Mouse (Mus musculus) heart, postnatal 0 days (tissue): ENCODE results near the gene Lzic. TPM values are rescaled to one million over a fixed set of nuclear protein-coding genes. Genes with fewer than 3 reads are reported as not detected.

Source experiments
- ATAC-seq: fragments of 200-750 bp; cut with Nextera tagmentation; 2 replicates; pipeline ENCODE4 v1.8.0; 2017; ENCODE audit warnings: low read depth, moderate number of reproducible peaks, moderate library complexity; ENCODE audit not compliant: insufficient read depth
- DNase-seq: peaks from one replicate; pipeline ENCODE4 v3.0.0-alpha.2; 2016; ENCODE audit warnings: low spot score
- H3K27ac ChIP-seq: fragments of 300-500 bp; sonication (generic); 2 replicates; pipeline ENCODE4 v1.5.1; 2014; ENCODE audit warnings: low read depth, mild to moderate bottlenecking
- H3K27me3 ChIP-seq: fragments of 300-500 bp; sonication (generic); 2 replicates; pipeline ENCODE4 v1.6.1; 2014; ENCODE audit warnings: low read length, mixed read lengths; ENCODE audit not compliant: control insufficient read depth, insufficient read depth
- H3K36me3 ChIP-seq: fragments of 300-500 bp; sonication (generic); replicated peaks from 2 replicates; pipeline ENCODE4 v1.6.1; 2014; ENCODE audit warnings: low read length, mixed read lengths; ENCODE audit not compliant: control insufficient read depth, insufficient read depth
- H3K4me1 ChIP-seq: fragments of 300-500 bp; sonication (generic); 2 replicates; pipeline ENCODE4 v1.6.1; 2014; ENCODE audit warnings: antibody characterized with exemption; ENCODE audit not compliant: control insufficient read depth, insufficient read depth
- H3K4me2 ChIP-seq: fragments of 300-500 bp; sonication (generic); 2 replicates; pipeline ENCODE4 v1.6.1; 2014; ENCODE audit warnings: low read depth, mild to moderate bottlenecking, low read length, moderate library complexity
- H3K4me3 ChIP-seq: fragments of 300-500 bp; sonication (generic); 2 replicates; pipeline ENCODE4 v1.5.1; 2014; ENCODE audit warnings: low read depth, low read length
- H3K9ac ChIP-seq: fragments of 300-500 bp; sonication (generic); replicated peaks from 2 replicates; pipeline ENCODE4 v1.6.1; 2014; ENCODE audit warnings: low read depth, low read length, mixed read lengths
- H3K9me3 ChIP-seq: fragments of 300-500 bp; sonication (generic); replicated peaks from 2 replicates; pipeline ENCODE4 v1.6.1; 2016; ENCODE audit warnings: low read length; ENCODE audit not compliant: control insufficient read depth
- CTCF ChIP-seq: IDR thresholded peaks from 2 replicates; pipeline ENCODE4 v1.5.1; 2016; ENCODE audit warnings: antibody characterized with exemption, control low read depth, low read depth
- EP300 ChIP-seq: IDR thresholded peaks from 2 replicates; pipeline ENCODE4 v1.6.1; 2016; ENCODE audit warnings: antibody characterized with exemption, low read depth
- WGBS: fragments of 180-500 bp; shearing (Covaris S2); extraction: QIAGEN DNeasy Blood & Tissue Kit; methylation state at CpG from one replicate; pipeline ENCODE4 v1.1.7; 2014; 5-methylcytosine and 5-hydroxymethylcytosine counted together
- polyA plus RNA-seq: library from polyadenylated mRNA; unstranded; fragments of >200 nt; fragmentation: Nextera tagmentation; extraction: Ambion mirVana; gene quantifications from 2 replicates; pipeline ENCODE4 v1.2.1, GENCODE M21; 2015
- total RNA-seq: library from RNA; depleted of rRNA; stranded (reverse); fragments of >200 nt; gene quantifications from 2 replicates; pipeline ENCODE4 v1.2.3, GENCODE M21; 2014; ENCODE audit warnings: low replicate concordance; rRNA removed

Gene Lzic
- 33.7 and 34.8 TPM in 2 replicates for total RNA-seq
- 27.2 and 28.4 TPM in 2 replicates for polyA plus RNA-seq

GRCm38 (mm10) chr4:149485053-149485824 lies at the start of gene Lzic, which contains the start of gene Nmnat1:
Gene Lzic, plus strand, starts transcription at chr4:149485229.
Gene Nmnat1, minus strand, starts transcription at chr4:149485202.
- Histone ChIP-seq H3K4me1 (peaks cover 14% of the 10 kb centered on the region), H3K4me3 (peak within 1 kb of the TSS; percentile 77), H3K9me3 (no peaks in the 10 kb centered on the region), H3K36me3 (peaks cover 37% of the 10 kb centered on the region), H3K27ac (peak within 1 kb of the TSS; percentile 88), H3K4me2 (peak within 1 kb of the TSS; percentile 84), H3K9ac (peak within 1 kb of the TSS; percentile 76), H3K27me3 (no peaks in the 10 kb centered on the region)
- TF ChIP-seq CTCF (peak; percentile 15; the same call in 1 of the 2 replicates), EP300 (no peak)
- ATAC-seq (peak; percentile 98), DNase-seq (peak; percentile 90)
- under 1% methylated on average over 60 of the region's 60 CpGs for WGBS

- no peak for TF ChIP-seq CTCF
- TF ChIP-seq EP300: no peak
- no peak for DNase-seq
- Histone ChIP-seq H3K9ac (no peak overlapping the region), H3K4me1 (peaks cover 6% of the 10 kb centered on the region; the same call in 1 of the 2 replicates), H3K27me3 (no peaks in the 10 kb centered on the region), H3K36me3 (no peaks in the 10 kb centered on the region), H3K9me3 (no peaks in the 10 kb centered on the region), H3K4me2 (no peak overlapping the region), H3K4me3 (no peak overlapping the region), H3K27ac (no peak overlapping the region)
- no peak for ATAC-seq
- WGBS: 67% methylated on average over 8 of the region's 8 CpGs
Measured at GRCm38 (mm10) chr4:149440576-149440975, 44.5 kb upstream of the Lzic start.

- no peak overlapping the region for H3K4me3 ChIP-seq
- DNase-seq (peak; percentile 39), ATAC-seq (no peak)
- H3K27ac ChIP-seq: peak overlapping the region; percentile 38; the same call in 1 of the 2 replicates
- H3K4me2 ChIP-seq: no peak overlapping the region
- TF ChIP-seq CTCF: no peak
- no peak for TF ChIP-seq EP300
- H3K9ac ChIP-seq: no peak overlapping the region
- no peaks in the 10 kb centered on the region for H3K36me3 ChIP-seq
- no peaks in the 10 kb centered on the region for H3K27me3 ChIP-seq
- H3K4me1 ChIP-seq: peaks cover 14% of the 10 kb centered on the region; the same call in 1 of the 2 replicates
- H3K9me3 ChIP-seq: no peaks in the 10 kb centered on the region
- 13% methylated on average over 3 of the region's 3 CpGs for WGBS
Measured at GRCm38 (mm10) chr4:149442436-149442835, 42.6 kb upstream of the Lzic start.

- TF ChIP-seq EP300 (no peak), CTCF (no peak)
- Histone ChIP-seq H3K36me3 (no peaks in the 10 kb centered on the region), H3K9ac (no peak overlapping the region), H3K4me1 (peaks cover 14% of the 10 kb centered on the region; the same call in 1 of the 2 replicates), H3K4me2 (no peak overlapping the region), H3K9me3 (no peaks in the 10 kb centered on the region), H3K4me3 (no peak overlapping the region), H3K27me3 (no peaks in the 10 kb centered on the region), H3K27ac (no peak overlapping the region)
- WGBS: 51% methylated on average over 1 of the region's 1 CpGs
- DNase-seq (no peak), ATAC-seq (no peak)
Measured at GRCm38 (mm10) chr4:149444465-149444864, 40.6 kb upstream of the Lzic start.

GRCm38 (mm10) chr4:149444964-149445701 lies 39.9 kb upstream of the Lzic start:
- Histone ChIP-seq H3K4me1 (peaks cover 14% of the 10 kb centered on the region; the same call in 1 of the 2 replicates), H3K4me3 (peak overlapping the region; percentile 30), H3K27ac (peak overlapping the region; percentile 85), H3K9ac (0 out of 2 replicates have a peak overlapping the region, but pooled peaks have one; percentile 10), H3K36me3 (no peaks in the 10 kb centered on the region), H3K9me3 (no peaks in the 10 kb centered on the region), H3K4me2 (peak overlapping the region; percentile 54), H3K27me3 (no peaks in the 10 kb centered on the region)
- ATAC-seq (peak; percentile 97), DNase-seq (peak; percentile 96)
- TF ChIP-seq CTCF (peak; percentile 98), EP300 (peak; percentile 44; the same call in 1 of the 2 replicates)
- WGBS: under 1% methylated on average over 36 of the region's 36 CpGs
